Mouse (Mus musculus) spleen, postnatal 14 days (tissue): ENCODE data around the gene Mylk4.

ENCODE experiments used
- DNase-seq, 2 experiments: peaks; one replicate each; pipeline ENCODE4 v3.0.0; 2021 to 2022; ENCODE audit warnings: low spot score in 2 of 2

Gene Mylk4

DNA sequence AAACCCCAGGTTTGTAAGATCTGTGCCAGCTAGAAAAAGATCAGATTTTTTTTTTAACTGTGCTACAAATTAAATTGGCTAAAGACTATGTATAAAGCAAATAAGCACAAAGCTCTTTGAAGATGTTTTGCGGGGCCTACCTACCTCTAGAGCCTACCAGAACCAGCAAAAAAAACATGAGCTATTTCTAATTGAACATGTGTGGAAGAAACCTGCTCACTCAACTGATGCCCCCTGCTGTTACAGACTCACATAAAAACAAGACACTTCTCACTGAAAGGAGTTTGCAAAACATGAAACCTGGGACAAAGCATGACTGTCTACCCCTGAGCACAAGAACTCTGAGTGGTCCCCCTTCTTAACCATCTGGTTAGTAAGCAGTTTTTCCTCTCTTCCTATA, 13.3 kb upstream of the Mylk4 start:
- DNase-seq = no peak

DNA sequence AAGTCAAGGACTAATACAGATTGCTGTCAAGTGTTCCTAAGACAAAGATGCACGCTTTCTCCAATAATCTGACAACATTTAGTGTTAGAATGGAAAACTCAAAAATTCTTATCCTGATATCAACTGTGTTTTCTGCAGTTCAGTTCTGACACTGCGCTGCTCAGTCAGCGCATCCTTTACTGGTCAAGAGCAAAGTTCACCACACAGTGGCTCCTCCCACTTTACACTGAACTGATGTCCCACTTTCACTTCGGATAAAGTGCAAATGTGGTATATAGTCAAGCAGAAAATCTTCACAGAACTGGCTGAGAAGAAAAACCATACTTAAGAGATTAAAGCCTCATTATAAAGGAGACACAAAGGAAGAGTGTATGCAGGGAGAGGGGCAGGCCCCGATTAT, 11.4 kb upstream of the Mylk4 start:
- DNase-seq = no peak

DNA sequence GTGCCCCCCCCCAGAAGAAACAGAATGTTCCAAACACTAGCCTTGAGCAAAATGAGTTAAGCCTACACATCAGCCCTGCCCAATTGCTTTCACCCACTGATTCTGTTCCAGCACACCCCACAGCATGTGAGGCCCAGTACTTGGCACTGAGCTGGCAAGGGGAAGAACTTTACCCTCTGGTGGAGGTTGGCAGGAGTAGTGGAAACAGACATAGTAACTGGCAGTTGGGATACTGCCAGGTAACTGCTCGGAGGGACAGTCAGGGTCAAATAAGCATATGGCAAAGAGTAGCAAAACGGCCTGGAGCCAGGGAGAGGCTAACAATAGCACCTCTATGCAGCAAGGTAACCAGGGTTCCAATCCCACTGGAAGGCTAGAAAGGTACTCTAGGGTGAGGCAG, 10.9 kb upstream of the Mylk4 start:
- DNase-seq = no peak

DNA sequence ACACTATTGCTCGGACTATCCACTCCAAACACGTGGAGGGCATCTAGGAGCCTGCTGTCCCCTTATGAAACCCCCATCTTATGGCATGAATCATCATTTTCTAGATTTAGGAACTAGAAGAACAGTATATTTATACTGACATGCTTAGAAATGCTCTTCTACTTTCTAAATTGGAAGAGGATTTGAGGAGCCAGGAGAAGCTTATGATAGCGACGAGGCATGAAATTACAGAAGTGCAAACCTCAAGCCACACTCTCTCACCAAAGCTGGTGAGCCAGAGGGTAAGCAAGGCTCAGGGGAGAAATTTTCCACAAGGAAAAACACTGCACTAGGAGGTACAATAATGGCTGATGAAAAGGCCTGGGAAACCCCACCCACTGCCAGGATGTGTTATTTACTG, 6.0 kb upstream of the Mylk4 start:
- no peak for DNase-seq

DNA sequence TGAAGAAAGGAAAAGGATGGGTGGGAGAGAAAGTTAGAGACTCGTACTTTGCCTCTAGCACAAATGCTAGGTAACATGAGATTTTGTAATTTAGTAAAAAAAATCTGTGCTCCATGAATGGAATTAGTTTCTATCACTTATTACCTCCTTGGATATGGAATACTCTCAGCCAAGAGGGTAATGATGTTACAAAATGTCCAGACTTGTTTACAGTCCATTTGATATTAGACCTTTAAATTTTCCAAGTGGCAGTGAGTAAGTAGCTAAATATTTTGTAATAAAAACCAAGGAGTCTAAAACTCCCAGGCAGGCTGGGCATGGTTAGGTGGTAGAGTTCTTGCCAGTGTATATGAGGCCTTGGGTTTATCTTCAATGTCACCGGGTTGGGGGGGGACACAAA, 3.8 kb upstream of the Mylk4 start:
- DNase-seq = no peak

DNA sequence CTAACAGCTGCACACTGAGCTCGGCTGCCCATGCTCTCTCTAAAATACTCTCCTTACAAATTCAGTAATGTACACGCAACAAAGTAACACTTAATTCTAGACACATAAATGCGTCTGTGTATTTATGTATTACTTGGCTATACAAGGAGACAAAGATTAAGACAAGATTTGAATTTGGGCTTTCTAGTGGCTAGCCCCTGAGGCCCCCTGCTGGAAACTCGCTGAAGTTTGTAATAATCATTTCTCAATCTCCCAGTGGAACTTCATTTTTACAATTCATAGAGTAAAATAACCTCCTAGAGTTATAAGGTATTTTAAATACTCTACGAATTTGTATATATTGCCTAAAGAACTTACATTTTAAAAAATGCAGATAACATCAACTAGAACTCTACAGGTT, 699 bp downstream of the Mylk4 start:
- DNase-seq = no peak

DNA sequence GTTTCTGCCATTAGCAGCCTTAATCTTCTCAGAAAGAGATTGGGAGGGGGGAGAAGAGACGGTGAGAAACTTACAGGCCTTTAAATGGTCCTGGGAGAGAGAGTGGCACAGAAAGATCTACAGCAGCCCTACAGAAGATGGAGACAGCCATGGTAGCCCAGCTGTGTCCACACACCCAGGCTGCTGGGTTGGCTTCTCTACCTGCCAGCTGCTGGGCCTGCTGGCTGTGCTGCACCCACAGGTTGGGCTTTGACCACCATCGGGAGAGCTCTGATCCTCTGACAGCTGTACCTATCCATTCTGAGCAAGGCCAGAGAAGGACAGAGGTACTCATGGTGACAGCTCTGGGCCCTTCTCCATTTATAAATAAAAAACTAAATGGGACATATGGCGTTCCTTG, 4.9 kb downstream of the Mylk4 start:
- DNase-seq = no peak

DNA sequence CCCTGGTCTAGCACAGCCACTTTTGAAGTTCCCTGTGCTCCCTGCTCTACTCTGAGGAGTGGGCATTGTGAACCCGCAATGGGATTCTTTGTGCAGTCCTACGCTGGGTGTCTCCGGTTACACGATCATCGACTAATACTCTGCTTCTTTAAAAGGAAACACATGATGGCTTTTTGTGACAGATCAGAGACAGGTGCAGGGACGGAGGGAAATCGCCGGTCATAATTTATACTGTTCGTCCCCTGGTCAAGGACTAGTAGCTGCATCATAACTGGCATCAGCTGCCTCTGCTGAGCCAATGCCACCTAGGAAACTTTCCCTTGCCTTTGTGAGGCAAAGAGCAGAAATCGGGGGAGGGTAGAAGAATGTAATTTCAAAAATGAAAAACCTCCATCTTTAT, 7.4 kb downstream of the Mylk4 start:
- no peak for DNase-seq

DNA sequence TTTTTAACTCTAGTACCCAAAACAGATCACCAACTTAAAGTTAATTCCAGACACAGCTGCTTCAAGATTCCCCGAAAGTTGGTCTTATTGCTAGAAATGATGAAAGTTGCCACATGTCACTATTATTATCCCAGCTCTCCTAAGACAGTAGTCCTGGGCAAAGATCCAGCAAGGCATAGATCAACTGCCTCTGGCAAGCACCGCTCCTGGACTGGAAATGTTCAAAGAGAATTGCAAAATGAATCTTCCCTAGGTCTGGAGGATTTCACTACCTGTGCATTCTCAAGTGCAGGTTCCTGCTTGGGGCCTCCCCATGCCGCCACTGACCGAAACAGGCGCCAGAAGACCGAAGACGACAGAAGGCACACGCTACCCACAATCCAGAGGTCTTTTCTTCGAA, 7.9 kb downstream of the Mylk4 start:
- DNase-seq = no peak

DNA sequence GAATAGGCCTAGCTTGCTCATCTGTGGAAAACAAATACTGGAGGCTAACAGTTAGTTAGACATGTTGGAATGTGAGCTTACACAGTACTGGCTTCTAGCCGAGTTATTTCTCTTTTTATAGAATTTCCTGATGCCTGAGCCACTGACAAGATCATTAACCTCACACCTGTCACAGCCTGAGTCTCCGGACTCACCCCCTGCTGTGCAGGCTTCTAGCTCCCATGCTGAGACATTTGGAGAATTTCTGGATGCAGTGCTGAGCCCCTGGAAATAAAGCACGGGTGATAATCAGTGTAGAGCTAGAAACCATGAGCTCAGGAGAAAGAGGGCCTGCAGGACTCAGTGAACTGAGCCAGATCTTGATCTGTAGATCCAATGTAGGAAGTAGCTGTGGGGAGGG, 13.8 kb downstream of the Mylk4 start:
- DNase-seq = no peak

DNA sequence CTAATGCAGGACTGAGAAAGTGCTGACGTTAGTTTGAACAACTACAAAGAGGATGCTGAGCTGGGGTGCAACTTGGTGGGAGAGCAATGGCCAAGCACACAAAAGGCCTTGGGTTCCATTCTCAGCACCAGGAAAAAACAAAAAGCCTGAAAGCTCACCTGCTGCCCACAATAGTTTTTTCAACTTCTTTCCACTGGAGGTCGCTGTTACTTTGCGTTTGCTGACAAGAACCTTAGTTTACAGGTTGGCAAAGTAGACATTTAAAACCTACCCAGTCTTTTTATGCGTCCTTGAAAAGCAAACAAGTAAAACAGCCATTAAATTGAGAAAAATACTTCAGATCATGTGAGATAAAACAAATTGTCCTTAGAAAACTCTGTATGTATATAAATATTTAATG, 15.7 kb downstream of the Mylk4 start:
- no peak for DNase-seq

DNA sequence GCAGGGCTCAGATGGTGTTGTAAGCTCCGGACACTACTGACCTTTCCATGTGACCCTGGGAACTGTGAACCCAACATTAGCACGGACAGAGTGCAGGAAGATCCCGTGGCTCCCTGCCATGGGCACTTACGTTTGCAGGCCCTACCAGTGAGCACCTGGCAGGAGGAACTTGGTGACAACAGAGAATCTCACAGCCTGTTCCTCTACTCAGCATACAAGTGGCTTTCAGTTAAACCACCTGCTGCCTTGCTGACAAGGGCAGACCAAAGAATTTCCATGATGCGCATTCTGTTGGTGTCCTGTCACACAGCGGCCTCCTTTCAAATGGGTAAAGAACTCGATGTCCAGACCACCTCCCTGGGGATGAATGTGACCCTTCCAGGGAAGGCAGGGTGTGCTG, 19.3 kb downstream of the Mylk4 start:
- DNase-seq = no peak

DNA sequence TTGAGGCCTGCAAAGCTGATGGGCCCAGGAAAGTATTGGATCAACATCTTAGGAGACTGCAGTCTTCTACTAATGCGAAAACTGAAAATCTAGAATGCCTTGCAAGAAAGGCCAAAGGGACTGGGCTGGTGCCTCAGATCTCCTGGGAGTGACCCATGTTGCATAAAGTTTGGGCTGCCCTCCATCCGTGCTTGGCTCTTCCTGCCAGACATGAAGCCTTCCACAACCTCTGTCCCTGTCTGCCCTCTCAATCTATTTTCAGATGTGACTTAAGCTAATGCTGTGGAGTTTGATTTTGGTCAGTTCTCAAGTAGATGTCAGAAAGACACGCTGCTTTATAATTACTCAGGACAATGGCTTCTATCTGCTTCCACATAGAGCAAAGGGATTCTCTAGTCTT, 20.6 kb downstream of the Mylk4 start:
- DNase-seq = no peak

DNA sequence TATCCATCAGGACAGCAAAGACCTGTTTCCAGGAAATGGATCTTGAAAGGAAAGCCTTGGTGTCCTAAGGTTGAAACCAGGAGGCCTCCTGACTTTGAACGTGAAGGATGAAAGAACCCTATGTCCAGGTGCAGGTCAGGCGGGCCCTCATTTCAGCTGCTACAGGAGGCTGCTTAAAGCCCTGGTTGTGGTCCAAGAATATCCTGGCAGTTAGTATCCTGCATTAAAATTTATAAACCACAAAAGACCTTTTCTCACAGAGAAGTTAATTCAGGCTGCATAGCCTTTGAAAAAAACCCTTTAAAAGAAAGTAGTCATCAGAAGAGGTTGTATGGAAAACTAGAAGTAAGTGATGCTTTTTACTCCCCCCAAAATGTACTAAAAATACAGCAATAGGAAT, 23.0 kb downstream of the Mylk4 start:
- DNase-seq = no peak

DNA sequence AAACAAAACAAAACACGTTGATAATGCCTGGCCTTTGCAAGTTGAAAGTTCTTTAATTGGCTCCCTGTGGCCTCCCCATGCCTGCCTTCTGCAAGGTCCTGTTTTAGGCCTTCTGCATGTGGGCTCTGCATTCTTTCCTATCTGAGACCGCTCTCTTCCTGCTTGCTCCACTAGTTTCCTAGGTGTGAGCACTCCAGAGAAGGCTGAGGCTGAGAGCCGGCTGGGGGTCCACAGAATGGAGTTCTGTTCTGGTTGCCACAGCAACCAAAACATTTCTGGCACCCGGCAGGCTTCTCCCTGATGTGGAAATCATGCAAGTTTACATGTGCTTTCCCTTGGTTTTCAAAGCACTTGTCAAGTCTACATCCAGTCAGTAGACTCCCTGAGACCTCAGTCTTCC, 24.7 kb downstream of the Mylk4 start:
- DNase-seq = no peak

DNA sequence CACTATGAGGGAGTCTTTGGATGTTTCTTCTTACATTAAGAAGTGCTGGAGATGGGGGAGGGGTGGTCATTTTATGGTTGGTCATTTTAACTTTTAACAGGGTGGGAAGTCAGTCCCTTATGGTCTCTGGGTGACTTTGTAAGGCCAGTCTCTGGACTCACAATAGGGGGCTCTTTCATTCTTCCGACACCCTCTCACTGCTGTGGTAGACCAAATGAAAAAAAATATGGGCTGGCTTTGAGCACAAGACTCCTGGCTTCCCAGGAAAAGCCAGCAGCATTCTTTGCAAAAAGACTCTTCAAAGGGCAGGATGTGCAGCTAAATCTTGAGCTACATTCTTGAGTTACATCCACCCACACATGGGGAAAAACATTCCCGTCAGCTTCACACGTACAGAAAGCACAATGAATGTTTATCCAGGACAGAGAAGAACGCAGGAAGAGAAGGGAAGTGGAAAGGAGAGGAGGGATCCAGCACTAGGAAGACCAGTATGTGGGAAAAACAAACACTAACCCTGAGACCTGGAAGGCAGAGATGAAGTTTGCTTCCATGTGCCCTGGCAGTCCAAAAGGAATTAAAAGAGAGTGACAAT, 31.6 kb downstream of the Mylk4 start:
- no peak for DNase-seq

DNA sequence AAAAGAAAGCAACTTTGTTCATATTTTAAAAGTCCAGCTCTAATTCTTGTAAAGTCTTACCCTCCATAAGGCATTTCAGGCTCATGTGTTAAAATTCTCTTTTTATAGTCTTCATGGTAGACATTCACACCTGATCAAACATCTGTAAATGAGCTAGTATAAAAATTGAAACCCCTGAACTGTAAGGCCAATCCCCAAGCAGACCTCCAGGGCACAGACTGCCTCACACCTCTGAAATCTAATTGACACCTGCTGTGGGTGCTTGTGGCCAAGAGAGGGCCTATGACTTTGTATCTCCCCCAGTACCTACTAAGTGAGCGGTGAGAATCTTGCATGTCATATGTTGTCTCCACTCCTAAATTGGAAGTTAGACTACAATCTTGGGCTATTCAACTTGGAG, 33.2 kb downstream of the Mylk4 start:
- DNase-seq = no peak

DNA sequence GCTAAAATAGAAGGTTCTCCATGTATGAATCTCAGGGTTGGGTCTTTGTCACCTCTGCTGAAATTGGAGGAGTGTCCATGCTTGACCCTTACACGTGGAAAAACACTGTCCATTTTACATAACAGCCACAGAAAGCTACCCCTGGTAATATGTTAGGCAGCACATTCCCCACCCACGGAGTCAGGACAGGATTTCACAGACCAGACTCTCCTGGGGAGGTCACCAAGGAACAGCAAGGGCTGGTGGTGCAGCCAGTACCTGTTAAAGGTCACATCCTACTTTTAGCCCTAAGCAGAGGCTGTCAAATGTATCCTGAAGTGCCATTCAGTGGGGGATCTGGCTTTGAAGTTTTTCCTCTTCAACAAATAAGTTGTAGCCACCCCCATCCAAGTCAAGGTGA, 35.3 kb downstream of the Mylk4 start:
- DNase-seq = no peak

DNA sequence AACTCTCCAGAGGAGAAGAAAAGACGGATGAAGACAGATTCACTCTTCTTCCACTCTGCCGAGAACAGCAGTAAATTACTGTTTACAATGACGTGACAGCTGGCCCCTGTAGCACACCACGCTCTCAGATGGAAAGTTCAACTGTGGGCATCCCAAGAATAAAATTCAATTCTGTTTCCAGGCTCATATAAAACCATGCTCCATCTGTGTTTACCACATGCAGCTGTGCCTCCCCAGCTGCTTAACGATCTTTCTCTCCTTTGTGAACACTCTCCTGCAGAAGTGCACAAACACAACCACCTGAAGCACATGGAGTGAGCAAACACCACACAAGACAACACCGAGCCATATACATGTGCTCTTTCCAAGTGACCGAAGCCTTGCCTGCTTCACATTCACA, 42.6 kb downstream of the Mylk4 start:
- no peak for DNase-seq

DNA sequence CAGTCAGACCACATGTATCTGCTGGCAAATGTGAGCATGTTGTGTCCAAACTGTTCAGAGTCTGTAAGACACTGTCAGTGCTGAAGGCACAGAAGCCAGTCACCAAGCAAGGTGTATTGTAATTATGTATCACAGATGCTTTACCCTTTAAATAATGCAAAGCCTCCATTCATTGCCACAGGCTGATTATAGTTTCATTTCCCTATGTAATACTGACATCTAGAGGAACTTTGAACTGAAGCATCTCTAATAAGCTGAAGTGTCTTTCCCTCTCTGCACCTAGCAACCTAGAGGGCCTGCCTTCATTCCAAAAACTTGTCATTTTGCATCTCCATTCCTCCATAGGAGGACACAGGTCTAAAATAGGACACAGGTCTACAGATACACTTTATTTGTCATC, 52.5 kb downstream of the Mylk4 start:
- no peak for DNase-seq

DNA sequence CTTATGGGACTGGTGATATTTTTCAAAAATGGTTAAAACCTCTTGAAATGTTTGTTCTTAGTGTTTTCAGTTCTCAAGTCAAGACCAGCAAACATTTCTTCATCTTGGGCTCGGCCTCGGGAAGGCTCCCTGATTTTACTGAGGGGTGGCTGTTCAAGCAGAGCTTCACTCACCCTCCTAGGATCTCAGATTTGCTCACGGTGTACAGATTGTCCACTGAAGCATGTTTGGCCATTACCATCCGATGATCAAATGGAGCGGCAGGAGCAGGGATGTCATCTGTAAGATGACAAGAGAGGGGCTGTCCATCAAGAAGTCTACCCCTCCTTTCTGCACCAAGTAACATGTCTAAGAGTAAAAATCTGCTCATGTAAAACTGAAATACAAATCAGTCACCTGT, 59.1 kb downstream of the Mylk4 start:
- DNase-seq = no peak

DNA sequence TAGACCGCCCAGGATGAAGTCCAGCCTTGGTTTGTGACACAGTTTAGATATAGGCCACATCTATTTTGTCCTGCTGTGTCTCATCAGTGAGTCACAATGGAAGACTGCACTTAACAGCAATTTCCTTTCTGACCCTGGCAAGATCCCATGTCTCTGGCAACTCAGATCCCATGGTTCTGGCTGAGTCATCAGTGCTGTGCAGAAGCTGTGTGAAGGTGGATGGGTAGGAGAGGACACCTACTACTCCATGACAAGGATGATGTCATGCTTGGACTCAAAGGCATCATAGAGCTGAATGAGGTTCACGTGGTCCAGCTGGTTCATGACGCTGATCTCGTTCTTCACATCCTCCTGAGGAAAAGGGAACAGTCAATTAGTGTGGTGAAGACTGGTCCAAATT, 62.0 kb downstream of the Mylk4 start:
- no peak for DNase-seq

DNA sequence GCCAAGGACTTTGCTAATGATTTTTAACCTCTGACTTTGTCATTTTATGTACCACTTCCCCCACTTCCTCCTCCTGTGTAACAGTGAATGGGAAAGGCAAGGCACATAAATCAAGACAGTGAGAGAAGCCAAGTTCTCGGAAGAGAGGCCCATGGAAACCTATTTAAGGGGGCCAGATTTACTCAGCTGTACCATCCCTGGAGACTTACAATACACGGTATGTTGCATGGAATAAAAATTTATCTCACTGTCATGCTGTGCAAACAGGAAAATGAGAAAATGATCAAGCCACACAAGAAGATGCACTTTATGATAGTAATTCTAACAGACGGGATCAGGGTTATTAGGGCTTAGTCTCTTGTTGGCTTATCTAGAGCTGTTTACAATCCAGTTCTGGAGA, 64.5 kb downstream of the Mylk4 start:
- no peak for DNase-seq

DNA sequence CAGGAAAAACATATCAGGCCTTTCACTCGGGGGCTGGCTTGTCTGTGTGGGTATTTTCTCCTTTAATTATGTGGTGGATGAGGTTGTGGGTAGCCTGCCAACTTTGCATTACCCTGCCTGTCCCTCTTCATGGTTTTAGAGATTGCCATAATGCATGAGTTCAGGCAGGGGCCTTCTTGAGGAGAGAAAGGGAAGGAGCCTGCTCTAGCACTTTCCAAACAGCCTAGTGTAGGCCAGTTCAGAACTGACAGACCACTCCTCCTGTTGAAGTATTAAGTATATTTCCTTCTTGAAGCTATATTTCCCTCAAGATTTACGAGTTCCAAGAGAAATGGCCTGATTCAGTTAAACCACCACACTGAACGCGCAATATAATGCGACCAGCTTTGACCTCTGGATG, 66.0 kb downstream of the Mylk4 start:
- DNase-seq = no peak

DNA sequence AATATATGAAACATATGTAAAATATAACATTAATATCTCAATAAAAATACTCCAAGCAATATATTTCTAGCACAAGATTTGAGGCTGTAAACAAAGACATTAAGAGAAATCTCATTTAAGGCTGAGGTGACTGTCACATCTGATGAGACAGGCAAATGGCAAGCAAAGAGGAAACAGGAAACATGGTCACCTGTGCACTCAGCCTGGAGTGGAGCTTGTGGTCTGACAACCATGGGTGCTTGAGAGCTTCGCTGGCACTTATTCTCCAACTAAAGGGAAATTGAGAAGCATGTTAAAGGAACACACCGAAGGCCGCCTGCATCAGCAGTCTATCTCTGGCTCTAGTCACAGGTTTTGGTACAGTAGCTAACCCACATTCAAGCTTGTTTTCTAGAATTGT, 71.2 kb downstream of the Mylk4 start:
- DNase-seq = no peak
